Mouse (Mus musculus): ENCODE data around the gene Glud1. TPM values are rescaled to one million over a fixed set of nuclear protein-coding genes. Genes with fewer than 3 reads are reported as not detected.

The Glud1 gene
- polyA plus RNA-seq, 1 experiment: 65.8 TPM

DNA sequence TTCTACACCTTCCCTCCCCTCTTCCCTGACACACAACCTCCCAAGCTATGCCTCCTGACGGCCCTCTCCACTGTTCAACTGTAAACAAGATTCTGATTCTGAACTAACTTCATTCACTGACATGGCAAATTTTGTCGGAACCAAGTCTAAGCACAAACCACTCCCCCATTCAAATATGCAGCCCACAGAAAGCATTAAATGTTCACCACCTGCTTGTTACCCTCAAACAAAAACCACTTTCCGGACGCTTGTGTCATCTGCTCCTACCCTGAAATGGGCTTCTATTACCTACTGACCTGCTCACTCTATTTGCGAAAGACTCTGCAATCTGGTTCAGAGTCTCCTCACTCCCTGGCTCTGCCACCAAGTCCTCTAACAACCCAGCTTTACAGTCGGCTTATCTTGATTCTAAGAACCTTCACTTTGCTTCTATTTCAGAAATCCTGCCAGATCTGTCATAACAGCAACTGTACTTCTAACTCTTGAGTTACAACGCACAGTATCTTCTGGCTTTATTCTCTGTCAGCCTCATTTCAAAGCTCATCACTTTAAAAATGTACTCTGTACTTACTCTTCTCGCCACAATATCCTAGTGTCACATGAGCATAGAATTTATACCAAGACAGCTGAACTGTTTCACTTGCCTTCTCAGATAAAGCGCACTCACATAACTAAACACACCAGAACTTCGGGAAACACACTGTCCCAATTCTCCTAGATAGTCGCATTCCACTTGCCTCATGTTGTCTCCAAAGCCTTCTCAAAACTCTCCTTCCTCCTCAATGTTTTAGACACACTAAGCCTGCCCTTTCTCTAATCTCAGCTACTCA is 11.4 kb upstream of the Glud1 start:
- TF ChIP-seq GATA1 (IDR thresholded peaks at IDR 0.05; ENCODE audit: low read length): no peak

- TF ChIP-seq GATA1 (IDR thresholded peaks at IDR 0.05; ENCODE audit: low read length): no peak
Measured at GRCm38 (mm10) chr14:34302681-34303242, 7.8 kb upstream of the Glud1 start.

DNA sequence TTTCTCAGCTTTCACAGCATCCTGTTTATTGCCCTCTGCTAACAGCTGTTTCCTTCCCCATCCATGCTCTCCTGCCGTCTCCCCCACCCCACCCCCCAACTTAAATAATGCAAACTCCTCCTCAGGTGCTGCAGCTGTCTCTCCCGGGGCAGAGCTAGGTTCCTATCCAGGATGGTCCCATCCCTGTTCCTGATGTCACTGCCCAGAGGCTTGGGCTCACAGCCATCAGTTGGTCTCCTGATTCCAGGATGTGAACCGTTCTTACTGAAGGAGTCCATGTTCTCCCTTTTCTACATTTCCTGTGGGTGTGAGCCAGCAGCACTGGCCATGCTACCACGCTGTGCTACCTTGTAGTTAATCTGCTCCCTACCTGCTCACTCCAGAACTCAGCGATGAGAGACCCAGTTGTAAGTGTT is 7.3 kb upstream of the Glud1 start:
- no peak for TF ChIP-seq GATA1 (IDR thresholded peaks at IDR 0.05; ENCODE audit: low read length)

DNA sequence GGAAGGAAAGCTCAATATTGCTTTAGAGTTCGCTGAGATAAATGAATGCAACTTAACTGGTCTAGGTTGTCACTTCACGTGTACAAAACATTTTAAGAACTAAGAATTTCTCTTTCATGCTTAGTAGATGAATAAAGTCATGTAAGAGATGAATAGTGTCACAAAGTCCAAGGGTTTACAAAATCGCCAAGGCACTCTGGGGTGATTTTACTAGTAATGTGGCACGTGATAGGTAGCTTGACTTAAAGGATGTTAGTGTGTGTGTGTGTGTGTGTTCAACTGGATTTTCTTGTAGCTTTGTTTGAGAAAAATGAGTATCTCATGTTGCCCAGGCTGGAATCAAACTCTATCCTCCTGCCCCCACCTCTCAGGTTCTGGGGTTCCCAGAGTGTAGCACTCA is 1.3 kb upstream of the Glud1 start:
- TF ChIP-seq GATA1 (IDR thresholded peaks at IDR 0.05; ENCODE audit: low read length): no peak

- no peak for TF ChIP-seq GATA1 (IDR thresholded peaks at IDR 0.05; ENCODE audit: low read length)
Measured at GRCm38 (mm10) chr14:34309907-34310233, 657 bp upstream of the Glud1 start.

- no peak for TF ChIP-seq GATA1 (IDR thresholded peaks at IDR 0.05; ENCODE audit: low read length)
Measured at GRCm38 (mm10) chr14:34311021-34311631, 599 bp downstream of the Glud1 start.

DNA sequence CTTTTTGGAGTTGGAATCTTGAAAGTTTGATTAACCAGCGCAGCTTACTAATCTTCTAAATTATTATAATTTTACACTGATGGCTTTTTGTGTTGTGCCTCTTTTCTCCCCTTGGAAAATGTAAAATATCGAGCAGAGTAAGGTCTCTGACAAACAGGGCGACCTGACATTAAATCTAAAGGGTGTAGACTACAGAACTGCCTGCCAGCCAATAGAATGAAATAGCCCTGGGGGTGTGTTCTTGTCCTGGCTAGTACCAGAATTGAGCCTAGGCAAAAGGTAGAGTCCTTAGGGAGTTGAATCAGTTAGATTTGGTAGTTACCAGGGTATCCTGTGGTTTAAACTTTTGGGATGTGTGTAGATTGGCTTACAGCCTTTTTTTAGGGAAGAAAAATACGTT is 1.2 kb downstream of the Glud1 start:
- no peak for TF ChIP-seq GATA1 (IDR thresholded peaks at IDR 0.05; ENCODE audit: low read length)

GRCm38 (mm10) chr14:34312339-34313048 is 2.0 kb downstream of the Glud1 start:
- no peak for TF ChIP-seq GATA1 (IDR thresholded peaks at IDR 0.05; ENCODE audit: low read length)

DNA sequence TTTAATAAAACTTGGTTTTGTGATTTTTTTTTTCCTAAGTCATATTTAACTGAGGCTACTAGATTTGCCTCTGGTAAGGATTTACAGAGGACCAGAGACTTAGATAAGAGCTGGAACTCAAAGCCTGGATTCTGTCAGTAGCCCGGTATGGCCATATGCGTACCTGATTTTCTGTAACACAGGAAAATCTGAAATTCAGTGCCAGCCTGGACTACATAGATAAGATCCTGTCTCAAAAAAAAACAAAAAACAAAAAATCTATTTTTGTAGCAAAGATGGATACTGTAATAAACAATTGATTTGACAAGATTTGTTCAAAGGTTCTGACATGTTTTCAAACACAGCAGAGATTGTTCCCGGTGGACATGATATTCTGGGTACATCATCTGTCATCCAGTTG is 3.1 kb downstream of the Glud1 start:
- no peak for TF ChIP-seq GATA1 (IDR thresholded peaks at IDR 0.05; ENCODE audit: low read length)

DNA sequence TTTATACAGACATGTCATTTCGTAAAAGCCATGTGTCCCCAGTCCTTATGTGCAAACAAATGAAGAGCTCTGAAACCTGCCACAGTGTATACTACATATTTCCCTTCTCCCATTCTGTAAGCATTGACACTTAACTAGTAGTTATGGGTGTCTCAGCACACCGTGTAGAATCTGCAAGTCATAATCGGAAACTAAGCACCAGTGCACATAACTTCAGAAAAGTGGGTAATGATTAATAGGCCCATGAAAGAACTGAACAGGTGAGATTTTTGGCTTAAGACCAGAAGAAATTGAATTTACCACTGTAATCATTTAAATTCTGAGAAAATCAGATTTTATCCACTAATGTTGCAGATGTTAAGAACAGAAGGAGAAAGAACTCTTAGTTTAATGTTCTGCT is 4.3 kb downstream of the Glud1 start:
- no peak for TF ChIP-seq GATA1 (IDR thresholded peaks at IDR 0.05; ENCODE audit: low read length)

DNA sequence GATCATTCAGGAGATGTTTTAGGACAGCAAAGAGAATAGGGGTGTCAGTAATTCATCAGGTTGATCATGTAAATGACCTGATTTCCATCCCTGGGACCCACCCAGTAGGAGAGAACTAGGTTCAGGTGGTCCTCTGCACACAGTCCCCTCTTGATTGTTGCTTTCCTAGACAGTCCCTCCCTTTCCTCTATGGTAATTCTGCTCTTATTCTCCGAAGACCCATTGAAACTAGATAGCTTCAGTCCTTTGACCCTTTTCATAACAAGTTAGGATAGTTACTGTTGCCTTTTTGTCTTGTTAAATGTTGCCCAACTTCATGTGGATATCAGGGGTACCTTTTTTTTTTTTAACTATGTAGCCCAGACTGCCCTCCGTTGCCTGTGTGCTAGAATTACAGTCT is 5.8 kb downstream of the Glud1 start:
- no peak for TF ChIP-seq GATA1 (IDR thresholded peaks at IDR 0.05; ENCODE audit: low read length)

DNA sequence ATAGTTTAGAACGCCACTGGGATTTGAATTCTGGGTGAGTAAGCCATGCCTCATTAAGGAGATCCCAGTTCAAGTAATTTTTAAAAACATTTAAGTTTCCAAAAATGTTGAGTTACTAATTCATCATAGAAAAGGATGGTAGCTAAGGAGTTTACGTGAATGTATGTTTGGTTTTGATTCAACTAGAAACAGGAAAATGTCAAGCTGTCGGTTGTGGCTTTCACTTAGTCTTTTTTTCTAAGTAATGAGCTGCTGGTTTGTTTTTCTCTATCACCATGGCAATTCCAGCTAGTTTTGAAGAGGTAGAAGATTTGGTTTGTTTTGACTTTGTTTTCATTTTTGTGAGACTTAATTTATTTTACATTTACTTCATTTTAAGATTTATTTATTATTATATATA is 6.9 kb downstream of the Glud1 start:
- TF ChIP-seq GATA1 (IDR thresholded peaks at IDR 0.05; ENCODE audit: low read length): no peak

- no peak for TF ChIP-seq GATA1 (IDR thresholded peaks at IDR 0.05; ENCODE audit: low read length)
Measured at GRCm38 (mm10) chr14:34318113-34318512, 7.6 kb downstream of the Glud1 start.

DNA sequence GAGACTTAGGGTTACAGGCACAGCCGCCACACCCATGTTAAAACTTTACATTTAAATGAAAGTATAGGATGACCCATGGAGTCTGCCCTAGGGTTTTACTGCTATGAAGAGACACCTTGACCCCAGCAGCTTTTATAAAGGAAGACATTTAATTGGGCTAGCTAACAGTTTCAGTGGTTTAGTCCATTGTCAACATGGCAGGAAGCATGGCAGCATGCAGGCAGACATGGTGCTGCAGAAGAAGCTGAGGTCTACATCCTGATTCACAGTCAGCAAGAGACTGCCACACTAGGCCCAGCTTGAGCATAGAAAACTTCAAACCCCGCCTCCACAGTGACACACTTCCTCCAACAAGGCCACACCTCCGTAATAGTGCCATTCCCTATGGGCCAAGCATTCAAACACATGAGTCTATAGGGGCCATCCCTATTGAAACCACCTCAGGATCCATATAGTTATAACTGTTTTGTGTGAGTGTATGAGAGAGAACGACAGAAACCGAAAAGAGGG is 13.1 kb downstream of the Glud1 start:
- no peak for TF ChIP-seq GATA1 (IDR thresholded peaks at IDR 0.05; ENCODE audit: low read length)

DNA sequence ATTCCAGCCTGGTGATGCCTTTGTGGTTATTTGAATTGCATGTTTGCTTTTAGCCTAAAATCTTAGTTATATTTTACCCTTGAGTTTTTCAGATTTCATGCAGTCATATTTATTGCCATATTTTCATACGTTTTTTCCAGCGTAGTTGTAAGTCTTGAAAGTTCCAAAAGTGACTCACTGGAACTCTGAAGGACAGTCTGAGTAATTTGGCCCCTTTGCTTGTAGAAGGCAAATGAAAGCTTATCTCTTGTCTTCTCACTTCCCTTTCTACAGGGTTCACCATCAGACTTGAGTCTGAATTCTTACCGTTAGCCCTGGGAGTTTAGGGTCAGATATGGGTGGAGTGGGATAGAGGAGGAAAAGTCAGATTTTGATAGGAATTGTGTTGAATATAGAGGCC is 16.1 kb downstream of the Glud1 start:
- no peak for TF ChIP-seq GATA1 (IDR thresholded peaks at IDR 0.05; ENCODE audit: low read length)

- TF ChIP-seq GATA1 (IDR thresholded peaks at IDR 0.05; ENCODE audit: low read length): no peak
Measured at GRCm38 (mm10) chr14:34327618-34328017, 17.1 kb downstream of the Glud1 start.

Measured in G1E-ER4 (cell line).